Mouse (Mus musculus) C2C12 (cell line): ENCODE data around the gene Gm13119. TPM values are rescaled to one million over a fixed set of nuclear protein-coding genes. Genes with fewer than 3 reads are reported as not detected.

ENCODE experiments used
- H3K27me3 ChIP-seq: one replicate; pipeline ENCODE4 v1.6.1; 2011; ENCODE audit not compliant: control insufficient read depth, insufficient read depth, insufficient read length
- H3K36me3 ChIP-seq: one replicate; pipeline ENCODE4 v1.6.1; 2011; ENCODE audit not compliant: control insufficient read depth, insufficient read depth
- H3K4me3 ChIP-seq: one replicate; pipeline ENCODE4 v1.5.1; 2011; ENCODE audit warnings: mild to moderate bottlenecking, control low read depth; ENCODE audit not compliant: poor library complexity, insufficient read depth, severe bottlenecking
- H3K79me2 ChIP-seq: one replicate; pipeline ENCODE4 v1.6.1; 2011; ENCODE audit not compliant: control insufficient read depth, insufficient read depth
- H3K79me3 ChIP-seq: one replicate; pipeline ENCODE4 v1.6.1; 2011; ENCODE audit warnings: low read depth, control low read depth
- H3ac ChIP-seq: one replicate; pipeline ENCODE3; 2011; ENCODE audit warnings: low read depth; ENCODE audit not compliant: control insufficient read depth, insufficient read length
- CEBPB ChIP-seq: IDR thresholded peaks from one replicate; pipeline ENCODE4 v1.6.1; 2011; ENCODE audit warnings: low read depth, mild to moderate bottlenecking, control low read depth, moderate library complexity
- CTCF ChIP-seq: IDR thresholded peaks from one replicate; pipeline ENCODE4 v1.5.1; 2011; ENCODE audit not compliant: control insufficient read depth, insufficient read depth, insufficient read length
- FOSL1 ChIP-seq: IDR thresholded peaks from one replicate; pipeline ENCODE4 v1.8.0; 2011; ENCODE audit warnings: mild to moderate bottlenecking, low read length; ENCODE audit not compliant: poor library complexity, insufficient read depth, severe bottlenecking
- MAX ChIP-seq: IDR thresholded peaks from one replicate; pipeline ENCODE4 v1.6.1; 2011; ENCODE audit warnings: mild to moderate bottlenecking, control low read depth
- MYOD1 ChIP-seq: IDR thresholded peaks from one replicate; pipeline ENCODE4 v1.6.1; 2011; ENCODE audit warnings: low read depth; ENCODE audit not compliant: control insufficient read depth, insufficient read length
- MYOG ChIP-seq: IDR thresholded peaks from one replicate; pipeline ENCODE4 v1.6.1; 2011; ENCODE audit not compliant: control insufficient read depth, insufficient read length; ENCODE audit errors: extremely low read depth
- USF1 ChIP-seq: IDR thresholded peaks from one replicate; pipeline ENCODE4 v1.6.1; 2011; ENCODE audit warnings: low read depth, mild to moderate bottlenecking, control low read depth, moderate library complexity
- polyA plus RNA-seq: library from polyadenylated mRNA; unstranded; fragments of >200 nt; fragmentation: generic; extraction: Trizol; gene quantifications from one replicate; pipeline ENCODE4 v1.2.1, GENCODE M21; 2012; ENCODE audit warnings: missing spikeins

Gm13119 gene
- polyA plus RNA-seq, 1 experiment: 0.05 TPM

GRCm38 (mm10) chr4:144404456-144405086, 46.8 kb downstream of the Gm13119 start:
- Histone ChIP-seq H3K79me2 (no peaks in the 10 kb centered on the region), H3K4me3 (no peak overlapping the region), H3K36me3 (no peaks in the 10 kb centered on the region), H3K79me3 (no peaks in the 10 kb centered on the region), H3K27me3 (no peaks in the 10 kb centered on the region), H3ac (no peak overlapping the region)
- TF ChIP-seq FOSL1 (no peak), MYOD1 (no peak), MYOG (no peak), CTCF (no peak), CEBPB (no peak), MAX (no peak), USF1 (no peak)

- H3K36me3 ChIP-seq: no peaks in the 10 kb centered on the region
- H3K79me3 ChIP-seq: no peaks in the 10 kb centered on the region
- H3K4me3 ChIP-seq: no peak overlapping the region
- H3ac ChIP-seq: no peak overlapping the region
- TF ChIP-seq MAX: no peak
- H3K27me3 ChIP-seq: no peaks in the 10 kb centered on the region
- no peaks in the 10 kb centered on the region for H3K79me2 ChIP-seq
Measured at GRCm38 (mm10) chr4:144406261-144406660, 48.5 kb downstream of the Gm13119 start.

- Histone ChIP-seq H3K27me3 (no peaks in the 10 kb centered on the region), H3K4me3 (no peak within 1 kb of the TSS), H3K79me3 (no peaks in the 10 kb centered on the region), H3ac (no peak within 1 kb of the TSS), H3K36me3 (no peaks in the 10 kb centered on the region), H3K79me2 (no peaks in the 10 kb centered on the region)
- TF ChIP-seq MYOG (no peak), MYOD1 (no peak), MAX (no peak)
Measured at GRCm38 (mm10) chr4:144408290-144408689, 50.5 kb downstream of the Gm13119 start, which contains the start of gene Pramef12. Gene Pramef12, minus strand, starts transcription at chr4:144408464.

Other genes starting within 250 kb of the Gm13119 start
- not detected for gene Oog3, start 195.3 kb upstream of the Gm13119 start, polyA plus RNA-seq
- gene Oog2, start 167.2 kb upstream of the Gm13119 start, polyA plus RNA-seq: not detected
- gene C87977, start 144.6 kb upstream of the Gm13119 start, polyA plus RNA-seq: not detected
- gene Pramel5, start 77.5 kb upstream of the Gm13119 start, polyA plus RNA-seq: not detected
- not detected for gene Gm13128, start 27.7 kb upstream of the Gm13119 start, polyA plus RNA-seq
- gene Pramef20, start 20.0 kb downstream of the Gm13119 start, polyA plus RNA-seq: not detected
- gene Pramef12, start 50.5 kb downstream of the Gm13119 start, polyA plus RNA-seq: not detected
- not detected for gene 1700012P22Rik, start 80.8 kb downstream of the Gm13119 start, polyA plus RNA-seq
- not detected for gene Gm9944, start 95.4 kb downstream of the Gm13119 start, polyA plus RNA-seq
- gene Aadacl3, start 105.8 kb downstream of the Gm13119 start, polyA plus RNA-seq: not detected
- gene 9430007A20Rik, start 161.9 kb downstream of the Gm13119 start, polyA plus RNA-seq: not detected
- not detected for gene Gm13124, start 207.2 kb downstream of the Gm13119 start, polyA plus RNA-seq